Mouse (Mus musculus): Measurements from ENCODE around the gene Erbb2.

Erbb2 gene

GRCm38 (mm10) chr11:98481231-98481630 is 69.0 kb downstream of the Erbb2 start:
- DNase-seq (ENCODE audit: low spot score in 2 of 2), result no peak

- DNase-seq (ENCODE audit: low spot score in 2 of 2), result no peak
Measured at GRCm38 (mm10) chr11:98482067-98482466, 69.8 kb downstream of the Erbb2 start.

- DNase-seq (ENCODE audit: low spot score in 2 of 2), result no peak
Measured at GRCm38 (mm10) chr11:98485749-98486148, 73.5 kb downstream of the Erbb2 start.

Measured in urinary bladder, postnatal 4 days (tissue).